Mouse (Mus musculus) stomach, postnatal 0 days (tissue): Measurements from ENCODE around the gene Rdh16f2. TPM values are rescaled to one million over a fixed set of nuclear protein-coding genes. Genes with fewer than 3 reads are reported as not detected.
A peak's percentile ranks its signal among the peaks of the same experiment; 100 is the strongest.
"Not testable (repeated sequence)": the region's sequence is repeated elsewhere in the genome, so short reads cannot be mapped to it uniquely, and the experiment has no call there.

Experiments
- ATAC-seq: fragments of 200-750 bp; cut with Nextera tagmentation; 2 replicates; pipeline ENCODE4 v1.8.0; 2017; ENCODE audit not compliant: low FRiP score, low TSS enrichment
- DNase-seq: peaks from one replicate; pipeline ENCODE4 v3.0.0-alpha.2; 2016; ENCODE audit warnings: low spot score
- H3K27ac ChIP-seq: fragments of 300-500 bp; sonication (generic); replicated peaks from 2 replicates; pipeline ENCODE4 v1.5.1; 2014; ENCODE audit warnings: mild to moderate bottlenecking, control low read depth
- H3K27me3 ChIP-seq: fragments of 300-500 bp; sonication (generic); 2 replicates; pipeline ENCODE4 v1.6.1; 2014; ENCODE audit warnings: low read length; ENCODE audit not compliant: control insufficient read depth, insufficient read depth
- H3K36me3 ChIP-seq: fragments of 300-500 bp; sonication (generic); 2 replicates; pipeline ENCODE4 v1.6.1; 2014; ENCODE audit warnings: low read length, mixed read lengths; ENCODE audit not compliant: control insufficient read depth, insufficient read depth
- H3K4me1 ChIP-seq: fragments of 300-500 bp; sonication (generic); replicated peaks from 2 replicates; pipeline ENCODE4 v1.6.1; 2014; ENCODE audit warnings: antibody characterized with exemption; ENCODE audit not compliant: control insufficient read depth, insufficient read depth
- H3K4me2 ChIP-seq: fragments of 300-500 bp; sonication (generic); replicated peaks from 2 replicates; pipeline ENCODE4 v1.6.1; 2014; ENCODE audit warnings: low read depth, mild to moderate bottlenecking, control low read depth, moderate library complexity
- H3K4me3 ChIP-seq: fragments of 300-500 bp; sonication (generic); 2 replicates; pipeline ENCODE4 v1.5.1; 2014; ENCODE audit warnings: low read depth, low read length, control low read depth
- H3K9ac ChIP-seq: fragments of 300-500 bp; sonication (generic); 2 replicates; pipeline ENCODE4 v1.6.1; 2014; ENCODE audit warnings: mild to moderate bottlenecking, low read length, control low read depth, mixed read lengths
- H3K9me3 ChIP-seq: fragments of 300-500 bp; sonication (generic); 2 replicates; pipeline ENCODE4 v1.6.1; 2016; ENCODE audit warnings: low read length; ENCODE audit not compliant: control insufficient read depth
- CTCF ChIP-seq: IDR thresholded peaks from 2 replicates; pipeline ENCODE4 v1.5.1; 2016; ENCODE audit warnings: antibody characterized with exemption, low read depth, mild to moderate bottlenecking, moderate library complexity
- EP300 ChIP-seq: optimal IDR thresholded peaks from 2 replicates; pipeline ENCODE3; 2016; ENCODE audit warnings: antibody characterized with exemption
- WGBS: fragments of 180-500 bp; shearing (Covaris S2); extraction: QIAGEN DNeasy Blood & Tissue Kit; methylation state at CpG from one replicate; pipeline ENCODE4 v1.1.7; 2014; 5-methylcytosine and 5-hydroxymethylcytosine counted together
- polyA plus RNA-seq: library from polyadenylated mRNA; unstranded; fragments of >200 nt; fragmentation: Nextera tagmentation; extraction: Ambion mirVana; gene quantifications from 2 replicates; pipeline ENCODE4 v1.2.1, GENCODE M21; 2015

Rdh16f2 gene
- not detected in 2 replicates for polyA plus RNA-seq

- no peak within 1 kb of the TSS for H3K4me3 ChIP-seq
- no peaks in the 10 kb centered on the region for H3K27me3 ChIP-seq
- ATAC-seq = no peak
- no peaks in the 10 kb centered on the region for H3K9me3 ChIP-seq
- H3K4me1 ChIP-seq = no peaks in the 10 kb centered on the region
- WGBS = 82% methylated on average over 3 of the region's 3 CpGs
- no peak within 1 kb of the TSS for H3K4me2 ChIP-seq
- no peak for DNase-seq
- H3K36me3 ChIP-seq = no peaks in the 10 kb centered on the region
- TF ChIP-seq CTCF (no peak), EP300 (no peak)
- H3K9ac ChIP-seq = no peak within 1 kb of the TSS
- no peak within 1 kb of the TSS for H3K27ac ChIP-seq
Observed at GRCm38 (mm10) chr10:127866232-127866631, at the start of gene Rdh16f2. TSS of gene Rdh16f2 (plus strand) at chr10:127866474.

GRCm38 (mm10) chr10:127817268-127817910 lies 48.9 kb upstream of the Rdh16f2 start:
- peak; percentile 27 for DNase-seq
- H3K27me3 ChIP-seq, H3K4me3 ChIP-seq, ATAC-seq, H3K36me3 ChIP-seq, H3K27ac ChIP-seq, H3K9me3 ChIP-seq, H3K4me2 ChIP-seq, H3K4me1 ChIP-seq, H3K9ac ChIP-seq: not testable (repeated sequence)
- 52% methylated on average over 4 of the region's 4 CpGs for WGBS

DNA sequence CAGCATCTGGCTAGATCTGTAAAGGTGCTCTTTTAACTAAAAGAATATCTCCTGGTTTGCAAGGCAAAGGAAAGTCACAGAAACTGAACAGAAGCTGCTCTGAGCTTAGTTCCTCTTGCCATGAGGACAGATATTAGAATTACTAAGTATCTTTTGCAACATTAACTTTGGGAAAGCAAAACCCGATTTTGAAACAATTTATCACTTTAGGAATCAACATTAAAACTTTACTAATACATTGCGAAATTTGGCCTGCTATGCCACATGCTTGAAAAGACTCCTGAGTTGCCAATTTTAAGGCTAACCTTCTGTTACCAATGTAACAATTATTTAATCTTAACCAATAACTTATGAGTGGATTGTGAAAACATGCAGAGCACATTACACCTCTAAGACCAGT lies 44.5 kb upstream of the Rdh16f2 start:
- not testable (repeated sequence) for DNase-seq, H3K4me3 ChIP-seq, H3K9ac ChIP-seq, ATAC-seq, H3K27ac ChIP-seq, H3K4me2 ChIP-seq, H3K4me1 ChIP-seq, H3K36me3 ChIP-seq, H3K9me3 ChIP-seq, H3K27me3 ChIP-seq
- 82% methylated on average over 2 of the region's 2 CpGs for WGBS

- DNase-seq = peak; percentile 49
- no peak for TF ChIP-seq EP300
- peak; percentile 66 for TF ChIP-seq CTCF
- no peaks in the 10 kb centered on the region for H3K27me3 ChIP-seq
- 0 out of 2 replicates have a peak, but pooled peaks cover 3% of the 10 kb centered on the region for H3K9me3 ChIP-seq
- no peak overlapping the region for H3K4me3 ChIP-seq
- no peaks in the 10 kb centered on the region for H3K4me1 ChIP-seq
- no peak overlapping the region for H3K4me2 ChIP-seq
- no peaks in the 10 kb centered on the region for H3K36me3 ChIP-seq
- no peak overlapping the region for H3K27ac ChIP-seq
- no peak overlapping the region for H3K9ac ChIP-seq
- ATAC-seq = no peak
- WGBS = 76% methylated on average over 6 of the region's 6 CpGs
Observed at GRCm38 (mm10) chr10:127825386-127825785, 40.9 kb upstream of the Rdh16f2 start.

- Histone ChIP-seq H3K4me2 (no peak overlapping the region), H3K9ac (no peak overlapping the region), H3K36me3 (no peaks in the 10 kb centered on the region), H3K4me1 (no peaks in the 10 kb centered on the region), H3K4me3 (no peak overlapping the region), H3K9me3 (no peaks in the 10 kb centered on the region), H3K27me3 (no peaks in the 10 kb centered on the region), H3K27ac (no peak overlapping the region)
- WGBS = 73% methylated on average over 3 of the region's 3 CpGs
- ATAC-seq = no peak
- TF ChIP-seq EP300 (no peak), CTCF (no peak)
- no peak for DNase-seq
Observed at GRCm38 (mm10) chr10:127829121-127829520, 37.2 kb upstream of the Rdh16f2 start.

GRCm38 (mm10) chr10:127834186-127834585 lies 32.1 kb upstream of the Rdh16f2 start:
- H3K27ac ChIP-seq, DNase-seq, H3K9me3 ChIP-seq, H3K4me1 ChIP-seq, H3K4me2 ChIP-seq, H3K27me3 ChIP-seq, H3K4me3 ChIP-seq, H3K9ac ChIP-seq, H3K36me3 ChIP-seq, ATAC-seq: not testable (repeated sequence)
- WGBS = 89% methylated on average over 1 of the region's 1 CpGs
